Mouse (Mus musculus) gastrocnemius, adult 8-10 months (tissue): ENCODE measurements around the gene Espn. TPM values are rescaled to one million over a fixed set of nuclear protein-coding genes. Genes with fewer than 3 reads are reported as not detected.
A peak's percentile ranks its signal among the peaks of the same experiment; 100 is the strongest.

Experiments
- DNase-seq, 2 experiments: peaks; one replicate each; pipeline ENCODE4 v3.0.0; 2022; ENCODE audit warnings: low spot score in 2 of 2
- total RNA-seq, 4 experiments: library from RNA; stranded (reverse); gene quantifications; 2 replicates each; pipeline ENCODE4 v1.2.4; 2022

The Espn gene
- total RNA-seq, 4 experiments from 2014 or later: 0.11 to 0.48 (median 0.28) TPM

- DNase-seq: no peak
Measured at GRCm38 (mm10) chr4:152100541-152100940, 51.6 kb downstream of the Espn start.

GRCm38 (mm10) chr4:152097911-152098799 lies 54.0 kb downstream of the Espn start:
- no peak for DNase-seq

GRCm38 (mm10) chr4:152096927-152097326 lies 55.2 kb downstream of the Espn start:
- no peak for DNase-seq

DNA sequence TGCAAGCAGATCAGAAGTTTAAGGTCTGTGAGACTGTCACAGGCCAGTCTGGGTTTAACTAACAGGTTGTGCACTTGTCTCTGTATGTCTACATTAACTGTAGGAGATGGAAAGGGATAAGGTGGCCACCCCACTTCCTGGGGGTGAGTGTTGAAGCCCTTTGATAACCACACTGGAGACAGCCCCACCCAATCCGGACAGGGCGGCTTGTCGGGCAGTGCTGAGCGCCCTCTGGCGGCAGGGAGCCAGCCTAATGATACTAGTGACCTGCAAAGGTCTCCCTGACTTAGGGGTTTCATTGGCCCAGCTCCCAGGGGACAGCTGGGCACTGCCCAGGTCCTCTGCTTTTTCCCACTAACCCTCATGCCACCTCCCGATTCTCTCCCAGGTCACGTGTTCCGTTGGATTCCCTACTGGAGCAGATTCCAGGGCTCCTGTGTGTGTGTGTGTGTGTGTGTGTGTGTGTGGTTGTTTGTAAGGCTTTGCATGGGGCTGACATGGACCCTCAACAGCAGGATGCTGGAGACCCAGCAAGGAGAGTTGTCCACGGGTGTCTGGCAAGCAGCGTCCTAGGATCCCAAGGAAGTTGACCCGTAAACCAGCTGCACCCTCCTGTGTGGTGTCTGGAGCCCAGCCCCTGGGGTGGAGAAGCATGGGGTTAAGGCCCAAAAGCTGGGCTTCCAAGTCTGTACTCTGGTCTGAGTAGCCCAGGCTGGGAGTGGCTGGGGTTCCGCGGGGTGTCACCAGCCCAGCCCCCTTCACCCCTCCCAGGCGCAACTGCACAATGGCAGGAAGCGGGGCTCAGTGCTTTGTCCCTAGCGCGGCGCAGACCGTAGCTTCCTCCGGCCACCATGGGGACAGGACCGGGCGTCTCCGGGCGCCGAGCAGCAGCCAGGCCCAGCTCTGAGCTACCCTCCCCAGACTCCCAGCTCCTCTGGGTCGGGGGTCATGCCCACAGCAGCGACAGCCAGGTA lies 55.9 kb downstream of the Espn start:
- peak; percentile 73 to 77 for DNase-seq

GRCm38 (mm10) chr4:152094233-152094632 lies 57.9 kb downstream of the Espn start:
- no peak for DNase-seq

DNA sequence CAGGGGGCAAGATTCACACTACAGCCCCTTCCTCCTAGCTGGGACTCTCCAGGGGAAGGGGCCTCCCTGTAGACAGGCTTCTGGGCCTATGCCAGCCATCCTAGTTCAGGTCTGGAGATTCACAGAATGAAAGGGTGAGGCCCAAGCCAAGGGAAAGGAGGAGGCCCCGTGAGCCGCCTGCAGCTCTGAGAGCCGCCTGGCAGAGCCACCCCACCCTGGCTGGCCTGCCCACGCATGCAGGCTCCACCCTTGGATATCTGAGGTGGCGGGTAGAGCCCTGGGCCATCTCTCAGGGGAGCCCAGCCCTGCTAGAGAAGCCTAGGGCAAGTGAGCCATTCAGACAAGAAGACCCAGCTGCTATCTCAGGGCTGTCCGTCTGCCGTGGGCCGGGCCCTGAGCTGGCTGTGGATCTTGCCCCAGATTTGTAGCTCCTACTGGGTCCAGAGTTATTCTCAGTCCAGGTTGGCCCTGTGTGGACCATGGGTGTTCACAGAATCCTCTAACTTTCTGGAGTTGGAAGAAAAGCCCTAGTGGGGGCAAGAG lies 59.3 kb downstream of the Espn start:
- DNase-seq: no peak

DNA sequence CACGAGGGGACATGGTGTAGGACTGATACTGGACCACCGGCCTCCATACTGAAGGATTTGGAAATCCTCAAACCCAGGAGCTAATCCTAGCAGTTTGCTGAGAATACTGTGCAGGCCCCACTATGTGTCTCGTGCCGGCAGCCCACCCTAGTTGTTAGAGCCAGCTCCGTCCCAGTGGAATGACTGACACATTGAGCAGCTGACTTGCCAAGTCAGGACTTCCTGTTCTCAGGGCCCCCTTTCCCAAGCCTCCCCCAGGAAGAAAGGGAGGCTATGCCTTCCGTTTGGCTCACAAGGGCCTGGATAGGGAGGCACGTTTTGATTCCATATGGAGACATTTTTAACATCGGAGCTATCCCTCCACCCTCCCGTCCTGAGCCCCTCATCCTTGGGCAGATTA lies 62.0 kb downstream of the Espn start:
- DNase-seq: no peak

- DNase-seq: no peak
Measured at GRCm38 (mm10) chr4:152088556-152089120, 63.5 kb downstream of the Espn start.

- no peak for DNase-seq
Measured at GRCm38 (mm10) chr4:152088133-152088532, 64.0 kb downstream of the Espn start.

DNA sequence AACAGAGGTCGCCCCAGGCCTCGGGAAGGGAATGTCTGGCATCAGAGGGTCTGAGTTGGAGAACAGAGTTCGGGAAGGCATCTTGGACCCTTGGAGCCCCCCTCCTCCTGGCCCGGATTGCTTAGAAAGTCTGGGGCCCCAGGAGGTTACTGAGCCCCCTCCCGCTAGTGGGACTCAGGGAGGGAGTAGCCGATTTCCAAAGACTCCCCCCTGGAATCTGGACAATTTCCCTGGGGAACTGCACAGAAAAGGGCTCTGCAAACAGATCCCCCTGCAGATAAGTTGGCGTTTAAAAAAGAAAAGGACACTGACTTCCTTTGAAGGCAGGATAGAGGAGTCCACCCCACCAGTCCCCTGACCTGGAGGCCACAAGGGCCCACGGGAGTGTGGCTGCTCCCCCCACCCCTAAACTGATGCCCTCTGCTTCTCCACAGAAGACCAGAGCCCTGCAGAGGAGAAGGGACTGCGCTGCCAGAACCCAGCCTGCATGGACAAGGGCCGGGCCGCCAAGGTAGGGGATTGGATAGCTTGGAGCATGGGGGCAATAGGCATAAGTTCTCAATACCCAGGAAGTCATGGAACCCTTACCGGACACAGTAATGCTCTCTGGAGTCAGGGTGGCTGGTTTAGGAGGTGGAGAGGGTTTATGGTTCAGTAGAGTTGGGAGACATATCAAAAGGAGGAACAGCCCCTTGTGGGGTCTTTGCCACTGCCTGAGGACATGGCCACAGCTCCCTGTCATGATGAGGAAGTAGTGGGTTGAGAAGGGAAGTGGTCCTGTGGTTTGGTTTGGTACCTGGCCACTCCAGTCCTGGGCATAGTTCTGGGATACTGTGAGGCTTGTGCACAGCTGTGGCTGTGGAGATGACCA lies 64.7 kb downstream of the Espn start:
- no peak for DNase-seq

- DNase-seq: no peak
Measured at GRCm38 (mm10) chr4:152086505-152087210, 65.5 kb downstream of the Espn start.

DNA sequence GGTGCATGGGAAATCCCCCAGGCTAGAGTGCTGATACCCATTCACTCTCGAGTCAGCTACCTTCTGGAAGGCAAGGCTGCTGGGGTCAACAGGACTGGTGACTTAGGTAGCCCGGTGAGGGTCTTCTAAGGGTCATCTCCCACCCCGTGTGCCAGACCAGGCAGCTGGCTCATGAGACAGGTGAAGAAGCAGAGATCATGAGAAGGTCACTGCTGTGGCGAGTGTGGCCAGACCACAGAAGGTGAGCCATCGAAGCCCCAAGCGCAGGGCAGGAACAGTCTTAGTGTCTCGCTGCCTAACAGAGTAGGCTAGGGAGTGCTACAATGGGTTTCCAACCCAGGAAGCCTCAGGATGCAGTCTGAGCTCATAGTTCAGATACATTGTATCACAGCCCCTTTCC lies 67.6 kb downstream of the Espn start:
- no peak for DNase-seq

DNA sequence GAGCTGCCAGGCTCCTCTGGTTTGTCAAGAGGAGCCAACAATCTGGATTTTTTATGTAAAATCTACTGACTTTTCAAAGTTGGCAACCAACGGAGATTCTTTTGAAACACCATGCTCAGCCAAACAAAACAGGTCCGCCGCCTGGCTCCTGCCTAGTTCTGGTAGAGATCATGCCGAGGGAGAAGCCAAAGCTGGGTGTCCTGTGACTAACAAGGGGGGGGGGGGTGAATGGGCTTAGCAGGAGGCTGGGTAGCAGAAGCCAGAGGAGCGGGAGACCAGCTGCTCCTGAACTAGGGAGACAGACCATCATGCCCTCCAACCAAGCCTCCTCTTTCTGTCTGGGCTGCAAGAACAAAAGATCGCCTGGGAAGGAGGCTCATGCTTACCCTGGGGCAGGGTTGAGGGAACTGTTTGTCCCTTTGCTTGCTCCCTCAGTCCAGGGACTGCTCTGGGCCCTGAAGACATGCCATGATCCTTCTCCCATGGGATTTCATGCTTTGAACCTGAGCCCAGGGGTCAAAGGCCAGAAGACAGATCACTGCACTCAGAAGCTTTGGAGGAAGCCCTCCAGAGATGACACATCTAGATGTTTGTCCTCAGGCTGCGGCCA lies 68.5 kb downstream of the Espn start:
- no peak for DNase-seq

- no peak for DNase-seq
Measured at GRCm38 (mm10) chr4:152079931-152080330, 72.2 kb downstream of the Espn start.

DNA sequence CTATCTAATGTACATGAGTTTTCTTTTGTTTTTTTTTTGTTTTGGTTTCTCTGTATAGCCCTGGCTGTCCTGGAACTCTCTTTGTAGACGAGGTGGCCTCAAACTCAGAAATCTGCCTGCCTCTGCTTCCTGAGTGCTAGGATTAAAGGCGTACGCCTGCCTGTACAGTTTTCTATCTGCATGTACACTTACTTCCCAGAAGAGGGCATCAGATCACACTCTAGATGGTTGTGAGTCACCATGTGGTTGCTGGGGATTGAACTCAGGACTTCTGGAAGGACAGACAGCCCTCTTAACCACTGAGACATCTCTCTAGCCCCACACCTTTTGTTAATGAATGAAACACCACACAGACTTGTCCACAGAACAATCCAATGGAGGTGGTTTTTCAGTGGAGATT lies 72.9 kb downstream of the Espn start:
- no peak for DNase-seq

- no peak for DNase-seq
Measured at GRCm38 (mm10) chr4:152078105-152078530, 74.1 kb downstream of the Espn start.

GRCm38 (mm10) chr4:152077191-152077590 lies 75.0 kb downstream of the Espn start:
- DNase-seq: no peak

DNA sequence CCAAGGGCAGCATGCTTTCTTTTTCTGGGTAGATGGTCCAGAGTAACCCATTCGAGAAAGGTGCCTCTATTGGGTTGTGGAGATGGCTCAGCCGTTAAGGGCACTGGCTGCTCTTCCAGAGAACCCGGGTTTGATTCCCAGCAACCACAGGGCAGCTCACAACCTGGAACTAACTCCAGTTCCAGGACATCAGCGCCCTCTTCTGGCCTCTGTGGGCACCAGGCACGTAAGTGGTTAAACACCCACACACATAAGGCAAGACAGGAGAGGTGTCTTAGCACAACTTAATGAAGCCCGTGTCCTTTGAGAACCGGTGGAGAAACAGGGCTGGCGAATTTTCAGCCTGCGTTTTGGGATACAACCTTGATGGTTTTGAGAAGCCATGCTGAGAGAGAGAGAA lies 77.6 kb downstream of the Espn start:
- no peak for DNase-seq

DNA sequence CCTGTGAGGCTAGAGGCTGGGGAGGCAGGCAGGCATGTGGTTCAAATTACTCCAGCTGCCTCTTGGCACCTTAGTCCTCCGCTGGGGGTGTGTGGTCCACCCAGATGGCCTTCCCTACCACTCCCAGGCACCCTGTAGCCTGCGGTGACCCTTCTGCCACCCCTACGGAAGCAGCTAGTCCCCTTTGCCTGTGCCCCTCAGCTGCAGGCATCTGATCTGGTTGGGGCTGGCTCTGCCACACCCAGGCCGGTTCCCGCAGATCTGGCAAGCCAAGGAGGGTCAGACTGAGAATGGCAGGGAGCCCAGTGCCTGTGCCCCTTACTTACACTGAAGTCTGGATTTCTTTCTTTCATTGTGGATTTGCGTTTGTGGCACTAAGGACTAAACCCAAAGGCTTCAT lies 78.5 kb downstream of the Espn start:
- DNase-seq: no peak
